Mouse (Mus musculus) megakaryocyte, embryonic 14.5 days (primary cell): ENCODE measurements around the gene Psd.

Experiments
- FLI1 ChIP-seq: IDR thresholded peaks from 2 replicates; pipeline ENCODE4 v1.6.1; 2012; ENCODE audit warnings: low read length, inconsistent platforms, mixed read lengths
- GATA1 ChIP-seq: IDR thresholded peaks from 3 replicates; pipeline ENCODE4 v1.6.1; 2012; ENCODE audit warnings: mixed read lengths, low read length, inconsistent platforms, borderline replicate concordance

DNA sequence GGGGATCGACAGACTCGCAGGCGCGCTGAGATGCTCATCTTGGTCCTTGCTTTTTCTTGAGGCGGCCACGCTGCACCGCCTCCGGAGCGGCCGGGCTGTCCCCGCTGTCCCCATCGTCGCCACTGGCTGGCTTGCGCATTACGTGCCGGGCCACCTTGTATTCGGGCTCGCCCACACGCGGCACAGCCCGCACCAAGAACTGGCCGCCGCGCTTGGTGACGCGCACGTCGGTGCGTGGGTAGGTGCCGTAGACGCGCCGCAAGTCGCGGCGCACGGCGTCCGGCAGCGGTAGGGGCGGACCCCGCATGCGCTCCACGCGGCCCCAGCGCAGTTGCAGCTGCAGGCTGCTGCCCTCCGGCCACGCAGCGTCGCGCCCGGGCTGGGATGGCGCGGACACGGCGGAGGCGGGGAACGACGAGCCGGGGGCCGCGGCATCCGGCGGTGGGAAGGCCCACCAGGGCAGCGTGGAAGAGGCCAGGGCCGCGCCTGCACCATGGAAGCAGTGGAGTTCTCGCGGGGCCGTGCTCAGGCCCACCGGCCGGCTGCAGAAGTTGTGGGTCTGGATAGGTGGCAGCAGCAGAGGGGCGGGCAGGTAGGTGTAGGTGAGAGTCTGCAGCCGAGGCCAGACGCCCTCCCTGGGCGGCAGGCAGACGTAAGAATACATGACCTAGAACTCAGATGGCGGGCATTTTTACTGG, 22.0 kb upstream of the Psd start:
- no peak for TF ChIP-seq GATA1
- TF ChIP-seq FLI1, result no peak
